Mouse (Mus musculus) mature B cell (primary cell): Measurements from ENCODE around the gene Mgll.

Experiments
- in situ Hi-C: fragments of 300-500 bp; cut with MboI; formaldehyde crosslinking; loops from 2 replicates; pipeline ENCODE4 v1.14.3; 2019

Mgll gene

GRCm38 (mm10) chr6:88770981-88771380 lies 46.8 kb downstream of the Mgll start:
- in situ Hi-C loops: no loop called here

DNA sequence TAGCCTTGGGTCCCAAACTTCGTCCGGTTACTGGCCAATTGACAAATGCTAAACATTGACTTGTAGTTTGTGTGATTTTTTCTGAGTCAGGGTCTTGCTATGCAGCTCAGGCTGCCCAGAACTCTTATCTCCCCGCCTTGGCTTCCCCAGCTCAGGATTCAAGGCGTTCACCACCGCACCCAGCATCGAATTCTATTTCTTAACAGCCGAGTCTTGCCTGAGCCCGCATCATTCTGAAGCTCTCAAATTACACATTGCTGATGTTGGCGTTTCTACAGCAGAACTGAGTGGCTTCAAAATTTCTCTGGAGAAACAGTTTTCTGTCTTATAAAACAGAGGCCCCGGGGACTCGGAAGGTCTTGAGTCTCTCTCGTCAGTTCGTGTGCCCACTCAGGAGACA lies 47.8 kb downstream of the Mgll start:
- in situ Hi-C loops: no loop called here

- in situ Hi-C loops: no loop called here
These were observed 49.8 kb downstream of the Mgll start for GRCm38 (mm10) chr6:88774055-88774454.

DNA sequence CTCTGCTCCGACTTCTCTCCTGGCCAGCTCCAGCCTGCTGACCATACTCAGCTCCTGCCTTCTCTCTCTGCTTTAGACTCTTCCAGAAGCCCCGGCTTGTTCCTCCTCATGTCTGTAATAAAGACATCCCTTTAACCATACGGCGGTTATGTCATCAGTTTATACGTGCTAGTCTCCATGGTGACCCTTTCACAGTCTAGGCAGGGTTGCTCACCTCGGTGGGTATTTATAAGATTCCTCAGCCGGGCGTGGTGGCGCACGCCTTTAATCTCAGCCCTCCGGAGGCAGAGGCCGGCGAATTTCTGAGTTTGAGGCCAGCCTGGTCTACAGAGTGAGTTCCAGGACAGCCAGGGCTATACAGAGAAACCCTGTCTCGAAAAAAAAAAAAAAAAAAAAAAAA lies 51.1 kb downstream of the Mgll start:
- in situ Hi-C loops: no loop called here

DNA sequence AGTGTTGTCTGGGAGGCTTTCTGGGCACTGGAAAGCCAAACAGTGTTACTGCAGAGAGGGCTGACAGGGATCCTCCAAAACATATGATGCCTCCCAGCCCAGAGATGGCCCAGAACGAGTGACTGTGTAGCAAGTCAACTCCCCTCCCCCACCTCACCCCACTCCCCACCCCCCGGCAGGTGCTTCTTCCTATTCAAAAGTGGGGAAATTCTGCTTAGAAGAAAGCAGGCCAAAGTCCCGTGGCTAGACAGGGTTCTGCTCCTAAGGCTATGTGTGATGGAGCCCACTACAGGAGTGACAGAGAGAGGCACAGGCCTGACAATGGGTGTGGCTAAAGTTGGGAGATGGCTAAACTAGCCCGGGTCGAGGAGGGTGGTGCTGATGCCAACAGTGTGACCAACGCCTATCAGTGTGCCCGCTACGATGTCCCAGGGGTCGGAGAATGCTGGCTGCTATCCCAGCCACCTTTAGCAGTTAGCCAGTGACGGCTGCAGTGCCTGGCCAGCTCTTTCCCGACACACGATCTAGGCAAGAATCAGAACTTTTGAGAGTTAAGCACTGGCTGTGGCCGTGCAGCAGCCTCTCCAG lies 52.2 kb downstream of the Mgll start:
- in situ Hi-C loops: no loop called here

GRCm38 (mm10) chr6:88776964-88777363 lies 52.8 kb downstream of the Mgll start:
- in situ Hi-C loops: no loop called here

- in situ Hi-C loops: no loop called here
These were observed 54.0 kb downstream of the Mgll start for GRCm38 (mm10) chr6:88778047-88778688.

DNA sequence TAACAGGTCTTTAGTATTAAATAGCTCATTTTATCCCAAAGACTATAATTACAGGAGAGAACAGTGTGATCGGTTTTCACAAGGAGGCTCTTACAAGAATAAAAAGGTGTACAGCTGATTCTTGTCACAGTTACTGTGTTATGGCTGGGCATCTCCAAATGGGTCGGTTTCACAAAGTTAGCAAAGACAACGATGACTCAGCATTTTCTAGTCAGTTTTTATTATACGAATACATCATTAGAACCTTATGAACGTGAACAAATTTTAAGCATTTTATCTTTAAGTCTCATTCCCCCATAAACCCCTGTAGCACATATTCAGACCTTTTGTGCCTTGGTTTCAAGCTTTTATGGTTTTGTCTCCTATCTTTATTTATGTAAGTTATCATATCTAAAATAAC lies 55.5 kb downstream of the Mgll start:
- in situ Hi-C loops: no loop called here

- in situ Hi-C loops: no loop called here
These were observed 57.7 kb downstream of the Mgll start for GRCm38 (mm10) chr6:88781919-88782318.

DNA sequence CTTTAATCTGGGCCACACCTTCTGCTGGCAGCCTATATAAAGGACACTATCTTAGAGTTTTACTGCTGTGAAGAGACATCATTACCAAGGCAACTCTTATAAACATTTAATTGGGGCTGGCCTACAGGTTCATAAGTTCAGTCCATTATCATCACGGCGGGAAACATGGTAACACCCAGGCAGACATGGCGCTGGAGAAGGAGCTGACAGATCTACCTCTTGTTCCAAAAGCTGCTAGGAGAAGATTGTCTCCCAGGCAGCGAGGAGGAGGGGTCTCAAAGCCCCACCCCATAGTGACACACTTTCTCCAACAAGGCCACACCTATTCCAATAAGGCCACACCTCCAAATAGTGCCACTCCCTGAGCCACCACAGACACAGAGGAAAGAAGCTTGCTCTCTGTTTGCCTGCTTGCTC lies 58.8 kb downstream of the Mgll start:
- in situ Hi-C loops: no loop called here

DNA sequence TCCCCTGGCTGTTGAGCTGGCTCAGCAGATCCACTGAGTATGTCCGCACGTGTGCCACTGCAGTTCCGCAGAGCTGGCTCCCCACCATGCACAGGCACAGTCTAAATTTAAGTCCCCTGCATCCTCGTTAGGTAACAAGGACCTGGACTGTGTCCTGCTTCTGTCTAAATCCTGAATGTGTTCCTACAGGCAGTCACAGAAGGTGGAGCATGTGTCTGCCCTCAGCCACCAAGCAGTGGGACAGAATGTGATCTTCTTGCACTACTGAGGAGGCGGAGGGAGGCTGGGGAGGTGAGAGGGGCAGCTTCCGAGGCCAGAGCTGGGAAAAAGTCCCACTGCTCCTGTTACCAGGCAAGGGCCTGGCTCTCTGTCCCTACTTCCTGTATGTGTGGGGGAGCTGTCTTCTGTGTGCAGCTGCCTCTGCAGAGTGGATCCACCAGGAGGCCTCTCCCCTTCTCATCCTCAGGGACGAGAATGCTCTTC lies 60.5 kb downstream of the Mgll start:
- in situ Hi-C loops: no loop called here

DNA sequence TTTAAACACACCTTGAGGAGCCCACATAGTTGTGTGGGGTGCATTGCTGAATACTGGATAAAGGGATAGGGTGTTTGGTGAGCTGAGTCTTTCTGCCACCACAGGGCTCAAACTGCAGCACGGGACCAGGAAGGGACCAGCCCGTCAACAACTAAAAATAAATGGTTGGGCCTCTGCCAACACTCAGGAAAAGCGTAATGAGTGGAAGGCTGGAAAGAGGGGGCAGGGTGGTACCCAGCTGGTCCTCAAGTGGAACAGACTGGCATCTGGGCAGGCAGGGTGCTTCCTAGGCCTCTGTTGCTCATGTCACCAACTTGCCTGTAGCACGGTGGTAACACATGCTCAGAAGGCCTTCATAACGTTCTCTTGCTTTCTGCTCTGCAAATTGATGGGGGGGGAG lies 61.1 kb downstream of the Mgll start:
- in situ Hi-C loops: no loop called here

- in situ Hi-C loops: no loop called here
These were observed 61.8 kb downstream of the Mgll start for GRCm38 (mm10) chr6:88785781-88786542.

- in situ Hi-C loops: no loop called here
These were observed 62.7 kb downstream of the Mgll start for GRCm38 (mm10) chr6:88786732-88787445.

GRCm38 (mm10) chr6:88787496-88787895 lies 63.3 kb downstream of the Mgll start:
- in situ Hi-C loops: no loop called here

GRCm38 (mm10) chr6:88788219-88788618 lies 64.0 kb downstream of the Mgll start:
- in situ Hi-C loops: no loop called here

GRCm38 (mm10) chr6:88791299-88791698 lies 67.1 kb downstream of the Mgll start:
- in situ Hi-C loops: no loop called here

DNA sequence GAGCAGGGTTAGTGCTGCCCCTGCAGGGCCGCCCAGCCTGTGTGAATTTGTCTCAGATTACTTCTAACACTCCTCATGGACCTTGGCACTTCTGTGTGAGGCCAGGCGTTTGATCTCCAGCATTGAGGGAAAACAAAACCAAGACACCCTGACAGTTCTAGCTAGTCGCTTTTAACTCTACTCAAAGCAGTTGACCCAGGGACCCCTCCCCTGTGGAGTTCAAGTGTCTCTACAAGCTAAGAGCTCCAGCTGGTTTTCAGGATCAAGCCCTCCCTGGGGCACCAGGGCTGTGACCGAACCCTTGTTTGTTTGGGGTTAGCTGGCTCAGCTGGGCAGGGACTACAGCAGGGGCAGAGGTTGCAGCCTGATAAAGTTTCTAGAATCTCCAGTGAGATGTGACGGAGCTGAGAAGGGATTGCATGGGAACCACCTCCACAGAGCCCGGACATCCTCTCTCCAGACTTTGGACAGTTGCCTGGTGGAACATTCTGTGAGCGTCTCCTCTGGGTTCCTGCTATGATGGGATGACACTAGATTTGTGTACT lies 68.0 kb downstream of the Mgll start:
- in situ Hi-C loops: no loop called here

DNA sequence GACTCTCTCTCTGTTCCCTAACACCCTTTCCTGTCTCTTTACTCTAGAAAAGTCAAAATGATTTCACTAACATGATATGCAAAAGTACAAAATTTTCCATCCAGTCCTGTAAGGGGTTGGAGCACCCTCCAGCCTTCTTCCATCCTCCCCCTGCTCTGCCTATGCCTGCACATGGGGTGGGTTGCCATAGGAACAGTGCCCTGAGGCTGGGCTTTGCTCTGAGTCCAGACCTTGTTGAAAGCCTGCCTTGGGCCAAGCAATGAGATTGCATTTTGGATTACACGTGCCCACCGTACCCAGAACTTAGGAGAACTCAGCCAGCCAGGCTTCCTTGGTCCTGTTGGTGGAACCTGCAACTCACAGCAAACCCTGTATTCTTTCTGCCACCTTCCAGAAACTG lies 69.0 kb downstream of the Mgll start:
- in situ Hi-C loops: no loop called here

DNA sequence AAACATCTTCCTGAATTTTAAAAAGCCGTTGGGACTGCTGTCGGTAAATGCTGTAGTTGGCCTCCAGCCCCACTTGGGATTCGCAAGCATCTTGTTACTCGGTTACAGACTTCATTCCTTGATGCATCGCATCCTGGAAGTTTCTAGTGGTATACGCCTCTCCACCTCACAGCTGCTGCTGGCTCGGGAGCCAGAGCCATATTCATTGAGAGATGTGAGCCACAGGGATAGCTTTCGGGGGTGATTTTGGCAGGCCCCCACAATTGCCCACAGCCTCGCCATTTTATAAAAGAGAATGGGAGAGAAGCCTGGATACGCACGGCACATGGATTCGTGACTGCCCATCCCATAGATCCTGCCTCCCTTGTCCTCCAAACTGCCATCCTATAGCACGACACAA lies 69.7 kb downstream of the Mgll start:
- in situ Hi-C loops: no loop called here

DNA sequence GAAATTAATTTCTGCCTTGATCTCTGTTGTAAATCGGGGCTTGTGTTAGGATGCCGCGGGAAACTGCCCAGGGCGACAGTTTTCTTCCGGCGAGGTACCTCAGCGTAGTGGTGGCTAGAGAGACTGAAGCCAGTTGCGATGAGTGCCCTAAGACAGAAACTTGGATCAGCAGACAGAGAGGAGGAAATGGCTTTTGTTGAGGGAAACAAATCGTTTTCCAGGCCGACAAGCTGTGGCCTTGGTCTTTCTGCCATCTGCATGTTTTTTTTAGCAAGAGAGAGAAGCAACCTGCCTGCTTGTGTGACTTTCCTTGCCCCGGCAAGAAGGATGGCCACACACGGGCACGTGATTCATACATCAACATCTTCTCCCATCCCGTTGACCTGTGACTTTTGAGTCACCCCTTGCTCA lies 70.4 kb downstream of the Mgll start:
- in situ Hi-C loops: no loop called here

GRCm38 (mm10) chr6:88800191-88800590 lies 76.0 kb downstream of the Mgll start:
- in situ Hi-C loops: no loop called here
